Mouse (Mus musculus) megakaryocyte, embryonic 14.5 days (primary cell): ENCODE measurements around the gene Ehd2.

Source experiments
- FLI1 ChIP-seq: IDR thresholded peaks from 2 replicates; pipeline ENCODE4 v1.6.1; 2012; ENCODE audit warnings: low read length, inconsistent platforms, mixed read lengths
- GATA1 ChIP-seq: IDR thresholded peaks from 3 replicates; pipeline ENCODE4 v1.6.1; 2012; ENCODE audit warnings: mixed read lengths, low read length, inconsistent platforms, borderline replicate concordance

- TF ChIP-seq GATA1, result no peak
- no peak for TF ChIP-seq FLI1
Measured at GRCm38 (mm10) chr7:15993789-15994188, 26.4 kb upstream of the Ehd2 start.
